Mouse (Mus musculus) urinary bladder, postnatal 4 days (tissue): ENCODE data around the gene Esrrb.

ENCODE experiments used
- DNase-seq, 2 experiments: peaks; one replicate each; pipeline ENCODE4 v3.0.0; 2021 to 2022; ENCODE audit warnings: low spot score in 2 of 2

The Esrrb gene

DNA sequence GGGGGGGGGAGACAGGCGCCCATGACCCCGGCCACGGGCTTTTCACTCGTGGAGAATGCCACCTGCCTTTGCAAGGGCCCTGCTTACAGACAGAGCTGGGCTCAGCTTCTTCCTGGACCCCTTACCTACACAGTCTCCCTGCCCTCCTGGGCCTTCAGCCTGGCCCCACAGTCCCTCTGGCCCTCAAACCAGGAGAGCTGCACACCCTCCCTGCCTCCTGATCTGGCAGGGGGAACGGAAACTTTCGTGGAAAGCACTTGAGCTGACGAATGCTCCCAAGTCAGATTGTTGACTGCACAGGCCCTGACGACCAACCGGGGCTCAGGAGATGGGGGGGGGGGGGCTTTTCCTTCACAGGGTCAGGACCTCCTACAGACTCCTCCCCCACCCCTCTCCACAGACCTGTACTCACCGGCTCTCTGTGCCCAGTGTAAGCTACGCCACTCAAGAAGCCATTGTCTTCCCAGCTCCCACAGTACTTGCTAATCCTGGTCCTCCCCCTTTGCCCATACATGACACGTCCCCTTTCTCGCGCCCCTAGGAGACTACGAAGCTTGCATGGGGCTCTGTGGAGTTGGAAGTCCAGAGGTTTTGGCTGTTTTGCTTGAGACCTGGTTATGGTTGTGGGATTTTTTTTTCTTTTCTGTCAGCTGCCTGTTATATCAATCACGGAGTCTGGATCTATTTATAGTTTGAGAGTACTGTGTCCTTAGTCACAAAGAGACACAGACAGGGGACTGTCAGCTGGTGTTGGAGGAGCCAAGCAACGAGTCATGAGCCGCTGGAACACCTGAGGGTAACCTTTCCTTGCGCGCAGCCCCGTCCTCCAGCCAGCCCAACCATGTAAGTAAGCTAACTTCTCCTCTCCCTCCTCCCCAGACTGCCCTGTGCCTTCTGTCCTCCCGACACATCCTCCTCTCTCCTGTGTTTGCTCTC is at the start of gene Esrrb:
Esrrb (plus strand) TSS at position 422 of the 936 bp plus-strand sequence.
- DNase-seq = no peak

- DNase-seq = no peak
These were observed 40.3 kb upstream of the Esrrb start for GRCm38 (mm10) chr12:86320629-86321028.

- no peak for DNase-seq
These were observed 36.6 kb upstream of the Esrrb start for GRCm38 (mm10) chr12:86324297-86324696.

- DNase-seq = no peak
These were observed 31.1 kb upstream of the Esrrb start for GRCm38 (mm10) chr12:86329813-86330212.

GRCm38 (mm10) chr12:86330684-86331083 is 30.2 kb upstream of the Esrrb start:
- no peak for DNase-seq

GRCm38 (mm10) chr12:86331248-86331647 is 29.7 kb upstream of the Esrrb start:
- no peak for DNase-seq

DNA sequence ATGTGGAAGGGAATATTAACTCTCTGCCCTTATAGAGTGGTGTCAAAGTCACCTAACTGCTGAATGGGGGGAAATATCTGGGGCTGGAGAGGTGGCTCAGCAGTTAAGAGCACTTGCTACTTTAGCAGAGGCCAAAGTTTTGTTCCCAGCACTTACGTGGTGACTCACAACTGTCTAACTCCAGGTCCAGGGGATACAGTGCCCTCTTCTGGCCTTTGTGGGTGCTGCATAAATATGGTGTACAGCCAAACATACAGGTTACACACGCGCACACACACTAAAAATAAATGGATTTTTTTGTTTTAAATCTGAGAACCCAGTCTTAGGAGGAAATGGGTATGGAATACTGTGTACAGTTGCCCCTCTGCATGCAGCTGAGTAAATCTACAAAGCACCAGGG is 24.7 kb upstream of the Esrrb start:
- DNase-seq = no peak

GRCm38 (mm10) chr12:86336887-86337286 is 24.0 kb upstream of the Esrrb start:
- no peak for DNase-seq

DNA sequence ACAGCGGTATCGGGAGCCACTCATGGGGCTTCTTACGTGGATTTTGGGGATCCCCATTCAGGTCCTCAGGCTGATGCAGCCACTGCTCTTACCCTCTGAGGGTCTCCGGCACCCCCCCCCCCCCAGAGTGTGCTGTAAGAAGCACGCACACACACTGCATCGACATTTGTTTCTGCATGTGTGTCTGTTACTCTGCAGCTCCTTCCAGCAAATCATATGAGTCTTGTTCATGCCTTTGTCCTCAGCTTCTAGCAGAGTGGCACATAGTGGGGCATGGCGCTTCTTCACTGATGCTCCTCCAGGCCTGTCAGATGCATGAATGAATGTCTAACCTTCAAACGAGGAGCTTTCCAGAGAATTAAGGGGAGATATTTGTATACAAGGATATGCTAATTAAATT is 11.4 kb upstream of the Esrrb start:
- no peak for DNase-seq

DNA sequence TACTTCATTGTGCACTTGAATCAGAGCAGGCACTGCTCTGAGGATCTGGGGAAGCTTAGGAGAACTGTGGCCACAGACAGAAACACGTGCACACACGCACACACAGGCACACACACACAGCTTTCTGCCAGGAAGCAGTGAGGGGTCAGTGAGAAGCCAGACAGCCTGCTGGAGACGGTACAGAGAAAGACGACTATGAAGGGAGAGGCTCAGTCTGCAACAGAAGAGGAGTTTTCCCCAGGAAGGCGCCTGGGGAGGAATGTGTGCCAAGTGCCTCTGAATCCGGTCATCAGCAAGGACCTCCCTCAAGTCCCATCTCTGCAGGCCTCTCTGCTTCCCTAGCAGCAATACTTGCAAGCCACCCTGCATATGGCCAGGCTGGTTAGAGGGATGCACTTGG is 1.5 kb upstream of the Esrrb start:
- no peak for DNase-seq

- no peak for DNase-seq
These were observed 1.0 kb upstream of the Esrrb start for GRCm38 (mm10) chr12:86359873-86360272.

GRCm38 (mm10) chr12:86364285-86364684 is 3.4 kb downstream of the Esrrb start:
- no peak for DNase-seq

GRCm38 (mm10) chr12:86364756-86365155 is 3.8 kb downstream of the Esrrb start:
- no peak for DNase-seq

DNA sequence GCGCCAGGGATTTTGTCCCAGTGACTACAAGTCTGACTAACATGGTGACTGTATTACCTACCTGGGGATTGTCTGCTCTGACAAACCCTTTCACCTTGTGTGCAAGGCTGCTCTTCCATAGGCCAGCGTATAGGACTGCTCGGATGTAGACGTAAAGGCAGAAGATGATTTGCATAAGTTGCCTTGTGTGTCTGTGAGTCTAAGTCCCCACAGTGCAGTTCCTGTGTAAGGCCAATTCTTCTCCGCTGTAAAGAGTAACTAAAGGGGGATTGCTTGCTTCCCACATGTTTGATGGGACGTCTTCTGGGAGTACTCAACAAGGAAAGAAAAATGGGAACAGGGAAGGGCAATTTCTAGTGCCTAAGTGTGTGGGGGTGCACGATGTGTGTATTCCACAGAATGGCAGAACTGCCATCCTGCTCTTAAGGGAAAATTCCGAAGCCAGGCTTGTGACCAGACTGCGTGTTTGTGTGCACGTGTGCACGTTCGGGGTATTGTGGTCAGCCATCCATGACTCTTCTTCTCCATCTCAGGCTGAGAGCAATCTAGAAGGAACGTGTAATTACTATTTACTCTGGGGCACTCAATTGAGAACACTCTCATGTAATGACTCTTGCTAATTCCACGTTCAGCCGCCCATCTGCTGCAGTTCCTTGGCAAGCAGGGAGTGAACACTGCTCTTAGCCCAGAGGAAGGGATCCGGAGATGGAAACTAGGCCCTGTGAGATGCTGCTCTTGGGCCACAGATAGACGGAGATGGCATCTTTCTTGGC is 9.9 kb downstream of the Esrrb start:
- DNase-seq = no peak

- no peak for DNase-seq
These were observed 13.4 kb downstream of the Esrrb start for GRCm38 (mm10) chr12:86374286-86374685.

- no peak for DNase-seq
These were observed 18.8 kb downstream of the Esrrb start for GRCm38 (mm10) chr12:86379672-86380213.

DNA sequence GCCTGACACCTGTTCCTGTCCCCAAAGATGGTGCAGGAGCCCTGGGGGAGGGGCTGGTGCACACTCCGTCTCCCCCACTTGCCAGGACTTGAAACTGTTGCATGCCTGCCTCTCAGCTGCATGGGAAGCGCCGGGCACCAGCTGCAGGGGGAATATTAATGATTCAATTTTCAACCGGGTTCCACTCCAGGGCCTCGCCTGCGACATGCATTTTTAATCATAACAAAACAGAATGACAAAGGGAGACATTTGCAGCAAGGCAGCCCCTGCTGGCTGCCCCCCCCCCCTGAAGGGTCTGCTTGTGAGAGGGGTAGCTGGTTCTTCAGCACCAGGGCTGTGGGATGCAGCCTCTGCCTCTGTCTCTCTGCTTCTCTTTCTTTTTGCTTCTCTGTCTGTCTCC is 22.9 kb downstream of the Esrrb start:
- DNase-seq = no peak

DNA sequence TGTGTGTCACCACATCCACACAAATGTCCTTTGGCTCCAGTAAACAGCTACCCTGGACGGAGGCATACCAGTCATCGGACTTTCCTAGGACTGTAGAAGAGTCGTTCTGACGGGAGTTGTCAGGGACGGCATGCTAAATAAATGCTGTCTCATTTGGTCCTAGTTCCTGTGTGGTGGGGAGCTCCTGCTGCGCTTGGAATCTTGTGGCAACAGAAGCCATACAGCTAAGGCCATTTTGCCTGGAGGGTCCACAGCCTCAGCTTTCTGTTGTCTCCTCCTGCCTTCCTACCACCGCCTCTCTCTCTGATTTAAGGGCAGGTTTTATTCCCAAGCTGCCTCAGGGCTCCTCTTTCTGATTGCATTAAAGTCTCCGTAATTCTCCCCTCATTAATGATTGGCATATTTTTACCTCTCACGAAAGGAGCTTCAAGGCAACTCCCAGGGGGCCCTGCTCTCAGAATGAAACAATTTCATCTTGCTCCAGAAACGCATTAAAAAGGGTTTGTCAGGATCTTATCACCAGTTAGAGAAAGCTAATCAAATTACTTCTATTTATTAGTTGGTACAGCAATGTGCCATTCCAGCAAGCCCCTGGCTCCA is 26.9 kb downstream of the Esrrb start:
- no peak for DNase-seq

GRCm38 (mm10) chr12:86394773-86395172 is 33.9 kb downstream of the Esrrb start:
- DNase-seq = no peak

DNA sequence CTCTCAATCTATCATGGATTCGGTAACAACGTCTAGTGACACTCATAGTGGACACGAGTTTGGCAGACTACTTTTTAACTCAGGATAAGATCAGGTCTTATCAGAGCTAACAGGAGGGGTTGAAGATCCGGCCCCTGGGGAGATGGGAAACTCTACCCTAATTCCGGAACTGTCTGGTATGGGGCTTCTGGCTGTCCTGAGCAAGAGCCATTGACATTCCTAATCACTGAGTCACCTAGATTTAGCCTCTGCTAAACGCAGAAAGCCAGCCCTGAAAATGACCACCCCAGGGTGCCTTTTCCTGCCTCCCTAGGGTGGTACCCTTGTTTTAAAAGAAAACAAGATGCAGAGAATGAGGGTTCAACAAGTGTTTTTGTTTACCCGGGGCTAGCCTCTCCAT is 34.4 kb downstream of the Esrrb start:
- no peak for DNase-seq

- no peak for DNase-seq
These were observed 37.8 kb downstream of the Esrrb start for GRCm38 (mm10) chr12:86398762-86399161.

- peak; percentile 57 to 84 for DNase-seq
These were observed 41.8 kb downstream of the Esrrb start for GRCm38 (mm10) chr12:86402718-86403117.
